Mouse (Mus musculus): Measurements from ENCODE around the gene H1fnt.

H1fnt gene

GRCm38 (mm10) chr15:98257193-98257592, at the start of gene H1fnt:
Gene H1fnt (minus strand): TSS chr15:98257293.
- DNase-seq (ENCODE audit: inconsistent ontology term): no peak

DNA sequence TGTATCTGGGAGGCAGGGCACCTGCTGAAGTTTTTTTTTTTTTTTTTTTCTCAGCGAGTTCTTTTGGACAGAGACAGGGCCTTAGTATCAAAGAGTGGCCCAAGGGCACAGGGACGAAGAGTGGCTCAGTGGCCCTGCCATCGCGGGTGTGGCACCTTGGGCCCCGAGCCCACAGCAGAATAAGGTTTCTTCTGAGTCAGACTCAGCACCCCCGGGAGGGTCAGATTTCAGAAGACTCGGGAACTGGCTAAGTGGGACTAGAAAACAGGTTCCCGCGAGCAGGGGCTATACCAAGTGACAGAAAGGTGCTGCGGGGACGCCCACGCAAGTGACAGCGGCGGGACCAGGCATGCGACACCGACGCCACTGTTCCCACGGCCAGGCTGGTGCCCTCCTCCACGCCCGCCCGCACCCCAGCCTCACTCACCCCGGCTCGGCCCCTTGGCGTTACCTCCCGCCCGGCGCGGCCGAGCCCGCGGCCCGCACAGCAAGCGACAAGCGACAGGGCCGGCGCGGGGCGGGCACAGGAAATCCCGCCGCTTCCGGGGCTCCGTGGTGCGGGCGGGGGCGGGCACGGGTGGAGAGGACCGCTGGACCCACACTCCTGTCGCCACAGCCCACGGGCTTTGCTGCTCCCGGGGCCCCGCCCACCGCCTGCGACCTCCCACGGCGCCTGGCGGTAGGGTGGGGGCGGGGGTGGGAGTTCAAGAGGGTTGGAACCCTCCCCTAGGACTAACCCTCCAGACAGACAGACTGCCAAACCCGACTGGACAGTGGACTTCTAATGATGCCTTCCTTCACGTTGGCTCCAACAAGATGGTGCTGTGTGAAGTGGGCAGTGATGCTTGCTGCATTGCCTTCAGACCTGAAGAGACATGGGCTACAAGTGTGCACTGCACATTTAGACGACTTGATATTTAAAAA, 38.8 kb upstream of the H1fnt start, which contains the start of gene Zfp641:
Gene Zfp641 (minus strand): TSS at position 534 of the 924 bp plus-strand sequence.
- peak; percentile 66 for DNase-seq (ENCODE audit: inconsistent ontology term)

GRCm38 (mm10) chr15:98293651-98294050, 36.6 kb upstream of the H1fnt start:
- DNase-seq (ENCODE audit: inconsistent ontology term): no peak

DNA sequence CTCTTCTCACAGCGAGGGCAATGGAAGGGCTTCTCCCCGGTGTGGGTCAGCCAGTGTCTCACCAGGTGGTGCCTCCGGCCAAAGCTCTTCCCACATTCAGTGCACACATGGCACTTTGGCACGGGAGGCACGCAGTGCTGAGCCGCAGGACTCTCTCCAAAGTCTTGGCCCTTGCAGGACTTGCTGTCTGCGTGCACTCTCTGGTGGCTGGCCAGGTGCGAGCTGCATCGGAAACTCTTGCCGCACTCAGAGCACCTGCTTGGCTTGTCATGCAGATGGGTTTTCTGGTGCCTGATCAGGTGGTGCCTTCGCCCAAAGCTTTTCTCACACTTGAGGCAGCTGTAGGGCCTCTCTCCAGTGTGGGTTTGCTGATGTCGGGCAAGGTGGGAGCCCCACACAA, 31.5 kb upstream of the H1fnt start:
- DNase-seq (ENCODE audit: inconsistent ontology term): no peak

GRCm38 (mm10) chr15:98286418-98286817, 29.3 kb upstream of the H1fnt start:
- DNase-seq (ENCODE audit: inconsistent ontology term): no peak

DNA sequence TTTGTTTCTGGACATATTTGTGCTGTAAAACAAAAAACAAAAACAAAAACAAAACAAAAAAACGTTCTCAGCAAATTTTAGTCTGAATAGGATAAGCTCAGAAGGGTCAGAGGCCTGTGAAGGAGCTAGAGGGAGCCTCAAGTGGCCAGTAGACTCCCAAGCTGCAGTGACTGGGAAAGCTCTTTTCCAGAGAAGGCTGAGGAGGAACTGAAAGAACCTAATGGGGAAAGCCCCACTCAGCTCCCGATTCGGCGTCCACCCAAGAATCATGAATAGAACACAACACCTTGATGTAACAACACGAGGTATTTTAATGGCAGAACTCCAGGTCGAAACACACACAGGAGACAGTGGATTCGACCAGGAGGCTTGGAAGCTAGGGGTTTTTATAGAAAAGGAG, 683 bp upstream of the H1fnt start:
- no peak for DNase-seq (ENCODE audit: inconsistent ontology term)

DNA sequence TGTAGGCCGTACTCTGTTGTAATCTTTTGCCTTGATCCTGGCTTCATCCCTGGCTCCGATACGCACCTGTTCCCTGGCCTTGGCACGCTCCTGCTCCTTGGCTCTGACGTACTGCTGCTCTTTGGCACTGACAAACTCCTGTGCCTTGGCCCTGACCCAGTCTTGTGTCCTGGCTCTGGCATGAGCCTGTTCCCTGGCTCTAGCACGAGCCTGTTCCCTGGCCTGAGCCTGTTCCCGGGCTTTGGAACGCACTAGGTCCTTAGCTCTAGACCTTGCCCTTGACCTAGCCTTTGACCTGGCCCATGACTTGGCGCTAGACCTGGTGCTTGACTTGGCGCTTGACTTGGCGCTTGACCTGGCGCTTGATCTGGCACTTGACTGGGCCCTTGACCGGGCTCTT, 822 bp downstream of the H1fnt start:
- DNase-seq (ENCODE audit: inconsistent ontology term): no peak

DNA sequence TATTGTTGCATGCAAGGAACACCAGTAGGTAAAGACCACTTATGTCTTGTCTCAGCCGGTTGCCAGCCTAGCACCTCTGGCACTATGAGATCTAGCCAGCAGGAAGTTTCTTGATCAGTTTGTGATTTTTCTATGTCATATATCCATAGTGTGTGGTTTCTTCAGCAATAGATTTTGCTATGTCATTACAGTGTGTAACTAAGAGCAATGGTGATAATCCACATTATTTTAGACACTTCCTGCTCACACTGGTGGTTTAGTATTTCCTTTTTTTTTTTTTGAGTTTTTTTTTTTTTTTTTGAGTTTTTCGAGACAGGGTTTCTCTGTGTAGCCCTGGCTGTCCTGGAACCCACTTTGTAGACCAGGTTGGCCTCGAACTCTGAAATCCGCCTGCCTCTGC, 21.7 kb downstream of the H1fnt start:
- DNase-seq (ENCODE audit: inconsistent ontology term): no peak

- no peak for DNase-seq (ENCODE audit: inconsistent ontology term)
These were observed 22.7 kb downstream of the H1fnt start, which contains the start of gene Olfr286 for GRCm38 (mm10) chr15:98234350-98234749. Gene Olfr286 (minus strand): TSS chr15:98234450.

- DNase-seq (ENCODE audit: inconsistent ontology term): no peak
These were observed 31.0 kb downstream of the H1fnt start for GRCm38 (mm10) chr15:98226096-98226495.

- DNase-seq (ENCODE audit: inconsistent ontology term): no peak
These were observed 31.5 kb downstream of the H1fnt start for GRCm38 (mm10) chr15:98225610-98226009.

GRCm38 (mm10) chr15:98222377-98222776, 34.7 kb downstream of the H1fnt start:
- DNase-seq (ENCODE audit: inconsistent ontology term): no peak

GRCm38 (mm10) chr15:98220877-98221276, 36.2 kb downstream of the H1fnt start, which contains the start of the genes Gm44579 and Olfr287:
Gene Gm44579 (minus strand): TSS chr15:98220977.
Gene Olfr287 (minus strand): TSS chr15:98221056.
- no peak for DNase-seq (ENCODE audit: inconsistent ontology term)

DNA sequence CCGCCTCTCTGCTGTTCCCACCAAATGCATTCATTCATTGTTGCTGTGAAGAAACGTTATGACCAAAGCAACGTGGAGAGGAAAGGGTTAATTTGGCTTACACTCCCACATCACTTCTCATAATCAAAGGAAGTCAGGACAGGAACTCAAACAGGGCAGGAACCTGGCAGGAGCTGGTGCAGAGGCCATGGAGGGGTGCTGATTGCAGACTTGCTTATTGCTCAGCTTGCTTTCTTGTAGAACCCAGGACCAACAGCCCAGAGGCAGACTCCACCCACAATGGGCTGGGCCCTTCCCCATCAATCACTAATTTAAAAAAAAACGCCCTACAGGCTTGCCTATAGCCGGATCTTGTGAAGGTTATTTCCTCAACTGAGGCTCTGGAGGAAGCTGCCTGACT, 43.0 kb downstream of the H1fnt start:
- no peak for DNase-seq (ENCODE audit: inconsistent ontology term)

GRCm38 (mm10) chr15:98213336-98213870, 43.7 kb downstream of the H1fnt start:
- DNase-seq (ENCODE audit: inconsistent ontology term): no peak

GRCm38 (mm10) chr15:98209676-98210075, 47.4 kb downstream of the H1fnt start:
- DNase-seq (ENCODE audit: inconsistent ontology term): peak; percentile 74
